Mouse (Mus musculus): ENCODE results near the gene Ptger3.
A peak's percentile ranks its signal among the peaks of the same experiment; 100 is the strongest.

The Ptger3 gene

GRCm38 (mm10) chr3:157566725-157567565 is at the start of gene Ptger3:
TSS of gene Ptger3 (plus strand) at chr3:157566892.
- DNase-seq (ENCODE audit: low spot score in 2 of 2) = no peak

- no peak for DNase-seq (ENCODE audit: low spot score in 2 of 2)
These were observed 48.7 kb upstream of the Ptger3 start for GRCm38 (mm10) chr3:157517992-157518391.

- no peak for DNase-seq (ENCODE audit: low spot score in 2 of 2)
These were observed 46.3 kb upstream of the Ptger3 start for GRCm38 (mm10) chr3:157520433-157520832.

GRCm38 (mm10) chr3:157523834-157524233 is 42.9 kb upstream of the Ptger3 start:
- DNase-seq (ENCODE audit: low spot score in 2 of 2) = no peak

- no peak for DNase-seq (ENCODE audit: low spot score in 2 of 2)
These were observed 35.1 kb upstream of the Ptger3 start for GRCm38 (mm10) chr3:157531585-157531984.

- peak; percentile 86 to 90 for DNase-seq (ENCODE audit: low spot score in 2 of 2)
These were observed 32.5 kb upstream of the Ptger3 start, which contains the start of gene Zranb2 for GRCm38 (mm10) chr3:157533964-157534785. TSS of gene Zranb2 (plus strand) at chr3:157534160.

- DNase-seq (ENCODE audit: low spot score in 2 of 2) = peak in 1 of 2 experiments; percentile 8
These were observed 31.8 kb upstream of the Ptger3 start for GRCm38 (mm10) chr3:157534786-157535415.

- no peak for DNase-seq (ENCODE audit: low spot score in 2 of 2)
These were observed 17.4 kb upstream of the Ptger3 start for GRCm38 (mm10) chr3:157549323-157549722.

GRCm38 (mm10) chr3:157549758-157550600 is 16.7 kb upstream of the Ptger3 start:
- DNase-seq (ENCODE audit: low spot score in 2 of 2) = no peak

GRCm38 (mm10) chr3:157565196-157565595 is 1.5 kb upstream of the Ptger3 start:
- no peak for DNase-seq (ENCODE audit: low spot score in 2 of 2)

GRCm38 (mm10) chr3:157567566-157568132 is 957 bp downstream of the Ptger3 start:
- no peak for DNase-seq (ENCODE audit: low spot score in 2 of 2)

GRCm38 (mm10) chr3:157572011-157572410 is 5.3 kb downstream of the Ptger3 start:
- DNase-seq (ENCODE audit: low spot score in 2 of 2) = no peak

GRCm38 (mm10) chr3:157575441-157576342 is 9.0 kb downstream of the Ptger3 start:
- no peak for DNase-seq (ENCODE audit: low spot score in 2 of 2)

- DNase-seq (ENCODE audit: low spot score in 2 of 2) = no peak
These were observed 9.6 kb downstream of the Ptger3 start for GRCm38 (mm10) chr3:157576343-157576722.

GRCm38 (mm10) chr3:157576862-157577261 is 10.2 kb downstream of the Ptger3 start:
- DNase-seq (ENCODE audit: low spot score in 2 of 2) = no peak

- no peak for DNase-seq (ENCODE audit: low spot score in 2 of 2)
These were observed 11.9 kb downstream of the Ptger3 start for GRCm38 (mm10) chr3:157578469-157579170.

- no peak for DNase-seq (ENCODE audit: low spot score in 2 of 2)
These were observed 12.7 kb downstream of the Ptger3 start for GRCm38 (mm10) chr3:157579376-157579775.

GRCm38 (mm10) chr3:157580299-157580698 is 13.6 kb downstream of the Ptger3 start:
- no peak for DNase-seq (ENCODE audit: low spot score in 2 of 2)

GRCm38 (mm10) chr3:157581755-157582154 is 15.1 kb downstream of the Ptger3 start:
- no peak for DNase-seq (ENCODE audit: low spot score in 2 of 2)
